Mouse (Mus musculus): ENCODE measurements at regions not wholly inside any gene's neighbourhood (a gene's known extent, or its start where the extent isn't known, plus 50 kb on each side); places are given as distances from the start of the nearest gene placed in this dataset.
"Not testable (repeated sequence)": the region's sequence is repeated elsewhere in the genome, so short reads cannot be mapped to it uniquely, and the experiment has no call there.

DNA sequence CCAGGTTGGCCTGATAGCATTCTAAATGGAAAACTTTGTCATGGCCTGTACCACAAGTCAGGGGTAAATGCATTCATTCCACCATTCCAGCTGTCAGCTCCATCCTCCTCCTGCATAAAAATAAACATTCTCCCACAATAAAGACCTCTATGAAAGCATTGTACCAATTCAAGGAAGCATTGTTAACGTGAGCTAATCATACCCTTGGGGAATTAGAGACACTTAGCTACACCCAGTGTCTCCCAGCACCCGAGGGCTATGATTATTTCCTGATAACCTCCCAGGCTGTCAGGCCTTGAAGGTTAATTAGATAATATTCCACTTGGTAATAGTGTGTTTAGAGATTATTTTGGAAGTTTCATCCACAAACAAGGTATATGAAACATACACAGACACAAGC lies 182.1 kb downstream of the Ppp1r3a start:
- 35% methylated on average over 2 of the region's 2 CpGs for WGBS
- no peaks in the 10 kb centered on the region for H3K4me1 ChIP-seq (ENCODE audit: control insufficient read depth, insufficient read depth, low read length)
- H3K27me3 ChIP-seq (ENCODE audit: control insufficient read depth, insufficient read depth, low read length), result no peaks in the 10 kb centered on the region
- no peaks in the 10 kb centered on the region for H3K36me3 ChIP-seq (ENCODE audit: control insufficient read depth, insufficient read depth, low read length)
- no peak overlapping the region for H3K4me2 ChIP-seq (ENCODE audit: low read depth, low read length)
- ATAC-seq (ENCODE audit: insufficient read depth, low FRiP score), result no peak
- no peaks in the 10 kb centered on the region for H3K9me3 ChIP-seq (replicated peaks; ENCODE audit: control insufficient read depth, low read length)
- no peak overlapping the region for H3K9ac ChIP-seq (ENCODE audit: low read length)
- no peak overlapping the region for H3K4me3 ChIP-seq (replicated peaks; ENCODE audit: low read length)
- no peak overlapping the region for H3K27ac ChIP-seq (ENCODE audit: low read length)

DNA sequence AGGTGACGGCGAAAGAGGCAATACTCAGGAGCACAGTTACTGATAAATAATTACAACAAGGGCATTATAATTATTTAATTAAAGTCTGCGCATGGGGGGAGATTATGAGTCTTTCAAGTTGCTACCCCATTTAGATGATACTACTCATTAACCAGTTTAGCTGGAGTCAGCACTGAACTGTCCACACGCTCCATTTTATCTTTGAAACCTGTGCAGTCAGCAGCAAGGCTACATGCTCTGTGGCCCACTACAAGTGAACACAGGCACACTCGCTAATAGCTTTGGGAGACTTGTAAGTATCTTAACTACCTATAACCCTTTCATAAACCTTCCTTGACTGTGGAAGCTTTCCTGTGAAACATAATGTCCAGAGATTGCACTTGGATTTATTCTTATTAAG lies 214.7 kb downstream of the Ppp1r3a start:
- Histone ChIP-seq H3K9me3 (replicated peaks; ENCODE audit: control insufficient read depth, low read length) (no peaks in the 10 kb centered on the region), H3K4me3 (replicated peaks; ENCODE audit: low read length) (no peak overlapping the region), H3K9ac (ENCODE audit: low read length) (no peak overlapping the region), H3K27ac (ENCODE audit: low read length) (no peak overlapping the region), H3K4me1 (ENCODE audit: control insufficient read depth, insufficient read depth, low read length) (no peaks in the 10 kb centered on the region), H3K27me3 (ENCODE audit: control insufficient read depth, insufficient read depth, low read length) (no peaks in the 10 kb centered on the region), H3K36me3 (ENCODE audit: control insufficient read depth, insufficient read depth, low read length) (no peaks in the 10 kb centered on the region), H3K4me2 (ENCODE audit: low read depth, low read length) (no peak overlapping the region)
- WGBS, result 86% methylated on average over 5 of the region's 5 CpGs
- ATAC-seq (ENCODE audit: insufficient read depth, low FRiP score), result no peak

- H3K4me3 ChIP-seq (replicated peaks; ENCODE audit: low read length), result no peak overlapping the region
- 76% methylated on average over 2 of the region's 2 CpGs for WGBS
- no peaks in the 10 kb centered on the region for H3K36me3 ChIP-seq (ENCODE audit: control insufficient read depth, insufficient read depth, low read length)
- no peak overlapping the region for H3K27ac ChIP-seq (ENCODE audit: low read length)
- H3K9ac ChIP-seq (ENCODE audit: low read length), result no peak overlapping the region
- no peak overlapping the region for H3K4me2 ChIP-seq (ENCODE audit: low read depth, low read length)
- ATAC-seq (ENCODE audit: insufficient read depth, low FRiP score), result no peak
- H3K9me3 ChIP-seq (replicated peaks; ENCODE audit: control insufficient read depth, low read length), result no peaks in the 10 kb centered on the region
- H3K27me3 ChIP-seq (ENCODE audit: control insufficient read depth, insufficient read depth, low read length), result no peaks in the 10 kb centered on the region
- H3K4me1 ChIP-seq (ENCODE audit: control insufficient read depth, insufficient read depth, low read length), result no peaks in the 10 kb centered on the region
Measured at GRCm38 (mm10) chr6:14529096-14529495, 226.0 kb downstream of the Ppp1r3a start.

DNA sequence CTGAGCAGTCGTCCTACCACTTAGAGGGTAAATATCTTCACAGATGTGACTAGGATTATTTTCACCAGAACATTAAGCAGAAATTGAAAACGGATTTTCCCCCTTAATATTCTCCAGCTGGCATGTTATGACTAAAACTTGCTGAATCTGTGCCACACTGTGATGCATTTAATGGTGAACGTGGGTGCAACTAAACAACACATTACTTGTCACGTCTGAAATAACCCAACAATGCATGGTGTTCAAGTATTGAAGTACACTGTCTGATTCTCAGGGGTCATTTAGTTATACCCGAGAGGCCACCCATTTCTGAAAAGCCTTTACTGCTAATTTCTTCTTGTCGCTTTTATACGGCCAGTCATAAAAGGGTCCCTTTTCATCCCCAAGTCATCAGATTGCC lies 226.5 kb downstream of the Ppp1r3a start:
- H3K36me3 ChIP-seq (ENCODE audit: control insufficient read depth, insufficient read depth, low read length), result no peaks in the 10 kb centered on the region
- H3K9ac ChIP-seq (ENCODE audit: low read length), result no peak overlapping the region
- H3K27me3 ChIP-seq (ENCODE audit: control insufficient read depth, insufficient read depth, low read length), result no peaks in the 10 kb centered on the region
- WGBS, result 71% methylated on average over 7 of the region's 7 CpGs
- no peak overlapping the region for H3K4me3 ChIP-seq (replicated peaks; ENCODE audit: low read length)
- no peaks in the 10 kb centered on the region for H3K4me1 ChIP-seq (ENCODE audit: control insufficient read depth, insufficient read depth, low read length)
- H3K9me3 ChIP-seq (replicated peaks; ENCODE audit: control insufficient read depth, low read length), result no peaks in the 10 kb centered on the region
- ATAC-seq (ENCODE audit: insufficient read depth, low FRiP score), result no peak
- no peak overlapping the region for H3K4me2 ChIP-seq (ENCODE audit: low read depth, low read length)
- H3K27ac ChIP-seq (ENCODE audit: low read length), result no peak overlapping the region

GRCm38 (mm10) chr6:14522742-14523141 lies 232.3 kb downstream of the Ppp1r3a start:
- Histone ChIP-seq H3K9ac (ENCODE audit: low read length) (no peak overlapping the region), H3K27ac (ENCODE audit: low read length) (no peak overlapping the region), H3K27me3 (ENCODE audit: control insufficient read depth, insufficient read depth, low read length) (no peaks in the 10 kb centered on the region), H3K36me3 (ENCODE audit: control insufficient read depth, insufficient read depth, low read length) (no peaks in the 10 kb centered on the region), H3K4me3 (replicated peaks; ENCODE audit: low read length) (no peak overlapping the region), H3K4me2 (ENCODE audit: low read depth, low read length) (no peak overlapping the region), H3K9me3 (replicated peaks; ENCODE audit: control insufficient read depth, low read length) (no peaks in the 10 kb centered on the region), H3K4me1 (ENCODE audit: control insufficient read depth, insufficient read depth, low read length) (no peaks in the 10 kb centered on the region)
- ATAC-seq (ENCODE audit: insufficient read depth, low FRiP score), result no peak
- WGBS, result 22% methylated on average over 2 of the region's 2 CpGs

DNA sequence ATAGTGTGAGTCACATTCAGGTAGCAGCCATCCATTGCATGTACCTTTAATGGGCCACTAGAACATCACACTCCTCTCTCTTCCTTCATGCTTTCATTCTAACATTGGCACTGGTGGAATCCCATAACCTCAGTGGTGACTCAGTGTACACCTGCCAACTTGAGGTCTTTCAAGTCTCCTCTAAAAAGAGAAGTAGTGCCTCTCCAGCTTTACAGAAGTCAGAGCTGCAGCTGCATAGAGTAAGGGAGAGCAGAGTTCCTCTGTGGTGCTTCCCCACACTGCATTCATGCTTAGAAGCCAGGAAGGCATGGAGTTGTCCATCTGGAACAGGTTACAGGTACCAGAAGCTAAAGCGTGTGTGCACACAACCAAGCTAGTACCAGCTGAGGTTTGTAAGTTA lies 233.8 kb downstream of the Ppp1r3a start:
- 91% methylated on average over 1 of the region's 1 CpGs for WGBS
- Histone ChIP-seq H3K9me3 (replicated peaks; ENCODE audit: control insufficient read depth, low read length) (no peaks in the 10 kb centered on the region), H3K4me3 (replicated peaks; ENCODE audit: low read length) (no peak overlapping the region), H3K4me1 (ENCODE audit: control insufficient read depth, insufficient read depth, low read length) (no peaks in the 10 kb centered on the region), H3K4me2 (ENCODE audit: low read depth, low read length) (no peak overlapping the region), H3K27ac (ENCODE audit: low read length) (no peak overlapping the region), H3K36me3 (ENCODE audit: control insufficient read depth, insufficient read depth, low read length) (no peaks in the 10 kb centered on the region), H3K9ac (ENCODE audit: low read length) (no peak overlapping the region), H3K27me3 (ENCODE audit: control insufficient read depth, insufficient read depth, low read length) (no peaks in the 10 kb centered on the region)
- no peak for ATAC-seq (ENCODE audit: insufficient read depth, low FRiP score)

GRCm38 (mm10) chr6:14504171-14504570 lies 250.9 kb downstream of the Ppp1r3a start:
- Histone ChIP-seq H3K27ac (ENCODE audit: low read length) (no peak overlapping the region), H3K4me3 (replicated peaks; ENCODE audit: low read length) (no peak overlapping the region), H3K9ac (ENCODE audit: low read length) (no peak overlapping the region), H3K36me3 (ENCODE audit: control insufficient read depth, insufficient read depth, low read length) (no peaks in the 10 kb centered on the region), H3K4me1 (ENCODE audit: control insufficient read depth, insufficient read depth, low read length) (no peaks in the 10 kb centered on the region), H3K9me3 (replicated peaks; ENCODE audit: control insufficient read depth, low read length) (no peaks in the 10 kb centered on the region), H3K27me3 (ENCODE audit: control insufficient read depth, insufficient read depth, low read length) (no peaks in the 10 kb centered on the region), H3K4me2 (ENCODE audit: low read depth, low read length) (no peak overlapping the region)
- 19% methylated on average over 1 of the region's 1 CpGs for WGBS
- ATAC-seq (ENCODE audit: insufficient read depth, low FRiP score), result no peak

GRCm38 (mm10) chr6:14500663-14501062 lies 254.4 kb downstream of the Ppp1r3a start:
- 91% methylated on average over 2 of the region's 2 CpGs for WGBS
- Histone ChIP-seq H3K27ac (ENCODE audit: low read length) (no peak overlapping the region), H3K27me3 (ENCODE audit: control insufficient read depth, insufficient read depth, low read length) (no peaks in the 10 kb centered on the region), H3K4me1 (ENCODE audit: control insufficient read depth, insufficient read depth, low read length) (no peaks in the 10 kb centered on the region), H3K36me3 (ENCODE audit: control insufficient read depth, insufficient read depth, low read length) (no peaks in the 10 kb centered on the region), H3K4me3 (replicated peaks; ENCODE audit: low read length) (no peak overlapping the region), H3K9ac (ENCODE audit: low read length) (no peak overlapping the region), H3K9me3 (replicated peaks; ENCODE audit: control insufficient read depth, low read length) (no peaks in the 10 kb centered on the region), H3K4me2 (ENCODE audit: low read depth, low read length) (no peak overlapping the region)
- ATAC-seq (ENCODE audit: insufficient read depth, low FRiP score), result no peak

GRCm38 (mm10) chr6:14499882-14500281 lies 255.2 kb downstream of the Ppp1r3a start:
- H3K27ac ChIP-seq (ENCODE audit: low read length); H3K4me1 ChIP-seq (ENCODE audit: control insufficient read depth, insufficient read depth, low read length); H3K4me2 ChIP-seq (ENCODE audit: low read depth, low read length); H3K27me3 ChIP-seq (ENCODE audit: control insufficient read depth, insufficient read depth, low read length); ATAC-seq (ENCODE audit: insufficient read depth, low FRiP score); H3K36me3 ChIP-seq (ENCODE audit: control insufficient read depth, insufficient read depth, low read length); H3K4me3 ChIP-seq (replicated peaks; ENCODE audit: low read length); H3K9me3 ChIP-seq (replicated peaks; ENCODE audit: control insufficient read depth, low read length); H3K9ac ChIP-seq (ENCODE audit: low read length): not testable (repeated sequence)
- WGBS, result 56% methylated on average over 1 of the region's 1 CpGs

GRCm38 (mm10) chr6:14486642-14487041 lies 268.4 kb downstream of the Ppp1r3a start:
- not testable (repeated sequence) for H3K27me3 ChIP-seq (ENCODE audit: control insufficient read depth, insufficient read depth, low read length); H3K27ac ChIP-seq (ENCODE audit: low read length); H3K4me2 ChIP-seq (ENCODE audit: low read depth, low read length); H3K4me3 ChIP-seq (replicated peaks; ENCODE audit: low read length); H3K9ac ChIP-seq (ENCODE audit: low read length); H3K4me1 ChIP-seq (ENCODE audit: control insufficient read depth, insufficient read depth, low read length); H3K9me3 ChIP-seq (replicated peaks; ENCODE audit: control insufficient read depth, low read length); ATAC-seq (ENCODE audit: insufficient read depth, low FRiP score); H3K36me3 ChIP-seq (ENCODE audit: control insufficient read depth, insufficient read depth, low read length)
- 69% methylated on average over 3 of the region's 3 CpGs for WGBS

Measured in stomach, embryonic 16.5 days (tissue).